Mouse (Mus musculus) cerebellum, adult 9-11 months (tissue): ENCODE data around the gene Smyd4.

ENCODE experiments used
- DNase-seq: peaks from one replicate; pipeline ENCODE4 v3.0.0; 2022

The Smyd4 gene

DNA sequence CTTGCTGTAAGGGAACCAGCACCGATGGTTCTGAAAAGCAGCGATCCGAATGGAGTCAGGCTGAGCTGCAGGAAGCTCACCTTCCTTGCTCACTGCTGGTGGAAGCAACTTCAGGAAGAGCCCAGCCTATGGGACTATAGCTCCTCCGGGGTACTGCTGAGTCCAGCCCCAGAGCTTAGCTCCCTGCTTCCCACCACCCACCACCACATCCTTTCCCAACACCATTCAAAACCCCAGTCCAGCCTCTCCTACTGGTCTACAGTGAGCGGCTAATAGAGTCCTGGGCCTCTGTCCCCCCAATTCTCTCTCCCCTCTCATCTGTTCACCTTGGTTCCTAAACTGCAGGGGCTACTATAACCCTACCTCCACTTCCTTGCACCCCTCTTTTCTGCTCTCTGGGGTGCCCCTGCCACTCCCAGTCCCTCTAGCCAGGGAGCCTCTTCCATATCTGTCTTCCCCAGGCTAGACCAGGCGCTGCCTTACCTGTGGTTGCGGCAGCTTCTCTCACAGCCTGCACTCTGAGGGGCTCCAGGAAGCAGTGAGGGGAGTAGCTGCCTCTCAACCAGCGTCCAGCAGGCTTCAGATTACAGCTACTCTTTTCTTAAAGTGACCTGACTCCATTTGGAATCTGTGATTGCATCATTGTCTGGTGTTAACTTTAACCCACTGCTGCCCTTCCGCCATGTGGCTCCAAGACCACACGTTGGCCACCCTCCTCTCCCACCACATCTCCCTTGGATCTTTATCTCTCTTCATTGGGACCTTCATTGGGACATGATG is 74.0 kb downstream of the Smyd4 start, which contains the start of gene Serpinf1:
TSS of gene Serpinf1 (minus strand) at position 689 of the 780 bp plus-strand sequence.
- DNase-seq: no peak

DNA sequence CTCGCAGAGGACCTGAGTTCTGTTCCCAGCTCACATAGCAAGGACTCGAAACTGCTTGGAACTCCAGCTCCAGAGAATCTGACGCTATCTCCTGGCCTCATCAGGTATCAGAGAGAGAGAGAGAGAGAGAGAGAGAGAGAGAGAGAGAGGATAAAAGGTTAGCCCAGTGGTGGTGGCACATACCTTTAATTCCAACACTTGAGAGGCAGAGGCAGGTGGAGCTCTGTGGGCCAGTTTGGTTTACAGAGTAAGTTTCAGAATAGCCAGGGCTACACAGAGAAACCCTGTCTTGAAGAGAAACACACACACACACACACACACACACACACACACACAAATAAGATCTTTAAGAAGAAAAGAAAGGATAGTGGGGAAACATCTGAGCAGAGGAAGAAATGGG is 74.9 kb downstream of the Smyd4 start:
- DNase-seq: no peak

- DNase-seq: no peak
These were observed 75.8 kb downstream of the Smyd4 start for GRCm38 (mm10) chr11:75424033-75424432.

DNA sequence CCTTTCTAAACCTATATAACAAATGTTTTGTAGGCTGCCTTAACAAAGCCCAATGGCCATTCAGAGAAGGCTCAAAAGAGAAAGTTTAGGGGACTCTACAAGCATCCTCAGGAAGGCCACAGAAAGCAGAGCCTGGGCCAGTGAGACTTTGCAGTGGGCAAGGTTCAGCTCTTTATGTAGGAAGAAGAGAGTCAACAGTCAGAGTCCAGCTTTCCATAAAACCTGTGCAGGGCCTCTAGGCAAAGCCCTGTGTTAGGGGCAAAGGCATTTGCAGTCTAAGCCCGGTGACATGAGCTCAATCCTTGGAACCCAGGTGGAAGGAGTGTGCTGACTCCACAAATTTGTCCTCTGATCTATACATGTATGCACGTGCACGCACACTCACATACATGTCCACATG is 76.2 kb downstream of the Smyd4 start:
- no peak for DNase-seq

DNA sequence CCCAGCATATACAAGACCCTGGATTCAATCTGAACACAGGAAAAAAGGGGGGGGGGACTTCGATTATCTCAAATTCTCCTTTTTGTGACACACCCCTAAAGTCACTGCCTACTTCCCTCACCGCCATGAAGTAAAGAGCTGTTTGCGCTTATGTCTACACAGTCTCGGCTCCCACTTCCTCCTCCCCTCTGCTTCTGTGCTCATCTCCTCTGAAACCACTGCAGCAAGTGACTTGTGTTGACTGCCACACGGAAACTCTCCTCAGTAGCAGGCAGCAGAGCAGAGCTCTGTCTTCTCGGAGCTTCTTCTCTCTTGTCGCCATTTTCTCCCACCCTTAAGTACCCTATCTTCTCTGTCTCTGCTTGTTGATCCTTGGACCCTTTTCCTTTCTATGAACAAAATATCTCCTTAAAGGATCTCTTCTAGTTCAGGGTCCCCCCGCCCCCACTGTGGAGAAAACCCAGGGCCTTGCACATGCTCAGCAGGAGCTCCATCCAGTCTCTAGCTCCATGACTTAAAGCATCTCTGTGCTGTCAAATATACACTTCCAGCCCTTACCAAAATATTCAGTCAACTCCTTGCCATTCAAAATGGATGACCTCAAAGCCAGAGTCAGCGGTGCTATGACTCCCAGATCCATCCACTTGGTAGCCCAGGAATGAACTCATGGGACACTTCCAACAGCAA is 80.9 kb downstream of the Smyd4 start:
- DNase-seq: no peak

DNA sequence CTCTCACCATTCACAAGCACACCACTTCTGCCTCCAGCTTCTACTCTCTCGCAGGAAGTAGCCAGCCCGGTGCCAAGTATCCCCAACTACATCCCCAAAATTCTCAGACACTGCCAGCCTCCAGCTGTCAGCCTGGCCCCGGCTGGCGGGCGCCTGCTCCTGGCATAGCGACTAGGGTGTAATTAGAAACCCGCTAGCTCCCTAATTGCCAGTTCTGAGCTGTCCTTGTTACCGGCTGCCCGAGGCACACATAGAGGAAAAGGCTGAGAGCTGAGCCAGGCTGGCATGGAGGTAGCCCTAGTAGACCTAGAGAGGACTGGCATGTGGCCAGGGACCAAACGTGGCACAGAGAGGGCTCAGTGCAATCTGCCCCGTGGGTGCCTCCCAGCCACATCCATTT is 83.1 kb downstream of the Smyd4 start:
- peak; percentile 77 for DNase-seq

DNA sequence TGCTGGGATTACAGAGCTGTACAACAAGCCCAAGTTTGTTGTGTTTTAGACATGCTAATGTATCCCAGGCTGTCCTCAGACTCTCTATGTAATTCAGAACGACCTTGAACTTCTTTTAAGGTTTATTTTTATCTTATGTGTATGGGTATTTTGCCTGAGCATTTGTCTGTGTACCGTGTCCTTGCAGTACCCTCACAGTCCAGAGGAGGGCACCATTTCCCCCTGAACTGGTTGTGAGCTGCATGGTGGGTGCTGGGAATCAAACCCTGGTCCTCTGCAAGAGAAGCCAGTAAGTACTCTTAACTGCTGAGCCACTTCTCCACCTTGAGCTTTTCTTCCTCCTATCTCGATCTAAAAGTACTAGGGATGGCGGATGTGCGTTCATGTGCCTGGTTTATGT is 85.9 kb downstream of the Smyd4 start:
- no peak for DNase-seq

DNA sequence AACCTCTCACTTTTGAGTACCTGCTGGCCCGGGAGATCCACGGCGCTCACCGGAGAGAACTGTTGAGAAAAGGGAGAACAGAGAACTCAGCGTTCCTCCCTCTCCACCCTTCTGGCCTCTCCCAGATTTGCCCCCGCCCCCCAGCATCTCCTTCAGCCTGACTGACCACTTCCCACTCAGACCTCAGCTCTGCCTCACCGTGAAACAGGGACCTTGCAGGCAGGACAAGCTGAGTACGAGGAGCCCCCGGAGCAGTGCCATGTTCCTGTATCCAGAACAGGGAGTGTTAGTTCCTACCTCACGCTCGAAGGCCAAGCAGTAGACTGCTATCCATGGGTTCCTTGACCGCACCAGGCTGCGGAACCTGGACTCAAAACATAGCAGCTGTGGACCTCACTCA is 90.0 kb downstream of the Smyd4 start:
- no peak for DNase-seq

GRCm38 (mm10) chr11:75438804-75439203 is 90.6 kb downstream of the Smyd4 start:
- DNase-seq: no peak

DNA sequence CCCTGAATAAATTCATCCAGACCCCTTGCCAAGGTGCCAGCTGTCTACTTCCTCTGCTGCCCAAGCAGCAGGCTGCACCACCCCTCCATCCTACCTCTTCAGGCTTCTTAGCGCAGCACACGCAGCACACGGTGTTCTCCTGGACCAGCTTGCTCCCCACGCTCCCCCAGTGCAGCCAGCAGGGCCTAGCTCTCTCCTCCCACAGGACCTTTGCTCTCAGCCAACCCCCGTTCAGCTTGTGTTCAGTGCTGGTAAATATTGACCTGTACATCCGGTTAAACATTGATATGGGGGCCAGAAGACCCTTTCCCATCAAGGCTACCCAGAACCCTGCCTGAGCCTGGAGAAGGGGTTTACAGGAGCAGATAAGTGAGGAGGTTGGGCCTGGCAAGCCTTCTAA is 91.1 kb downstream of the Smyd4 start, which contains the start of gene Serpinf2:
TSS of gene Serpinf2 (minus strand) at position 229 of the 400 bp plus-strand sequence.
- DNase-seq: no peak

- no peak for DNase-seq
These were observed 91.7 kb downstream of the Smyd4 start for GRCm38 (mm10) chr11:75439951-75440350.

GRCm38 (mm10) chr11:75441034-75441433 is 92.8 kb downstream of the Smyd4 start:
- DNase-seq: no peak

DNA sequence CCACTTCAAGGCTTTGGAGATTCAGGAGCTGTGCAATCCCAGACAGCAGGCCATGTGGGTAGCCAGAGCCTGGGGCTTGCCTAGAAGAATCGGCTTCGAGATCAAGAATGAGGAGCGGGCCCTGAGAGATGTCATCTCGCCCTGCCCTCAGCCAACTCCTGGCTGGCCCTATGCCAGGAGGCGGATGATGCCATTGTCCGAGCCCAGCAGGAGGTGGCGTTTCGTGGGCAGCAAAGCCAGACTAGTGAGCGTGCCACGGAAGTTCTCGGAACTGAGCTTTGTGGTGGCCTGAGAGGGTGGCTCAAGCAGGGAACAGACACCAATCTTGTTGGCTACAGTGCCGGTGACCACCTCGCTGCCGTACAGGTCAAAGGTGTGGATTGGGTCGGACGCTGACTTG is 93.4 kb downstream of the Smyd4 start:
- peak; percentile 41 for DNase-seq

- DNase-seq: no peak
These were observed 95.5 kb downstream of the Smyd4 start for GRCm38 (mm10) chr11:75443711-75444110.

DNA sequence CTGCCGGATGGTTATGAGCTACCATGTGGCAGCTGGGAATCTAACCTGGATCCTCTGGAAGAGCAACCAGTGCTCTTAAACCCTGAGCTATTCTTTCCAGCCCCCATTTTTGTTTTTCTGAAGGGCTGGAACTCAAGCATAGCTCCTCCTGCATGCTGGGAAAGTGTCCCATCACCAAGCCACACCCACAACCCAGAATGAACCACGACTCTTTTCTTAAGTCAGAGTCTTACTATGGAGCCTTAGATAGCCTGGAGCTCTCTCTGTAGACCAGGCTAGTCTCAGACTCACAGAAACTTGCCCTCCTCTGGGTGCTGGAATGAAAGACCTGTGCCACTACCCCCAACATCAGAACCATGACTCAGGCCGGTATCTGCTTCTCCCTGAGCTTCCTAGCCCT is 100.3 kb downstream of the Smyd4 start:
- no peak for DNase-seq

DNA sequence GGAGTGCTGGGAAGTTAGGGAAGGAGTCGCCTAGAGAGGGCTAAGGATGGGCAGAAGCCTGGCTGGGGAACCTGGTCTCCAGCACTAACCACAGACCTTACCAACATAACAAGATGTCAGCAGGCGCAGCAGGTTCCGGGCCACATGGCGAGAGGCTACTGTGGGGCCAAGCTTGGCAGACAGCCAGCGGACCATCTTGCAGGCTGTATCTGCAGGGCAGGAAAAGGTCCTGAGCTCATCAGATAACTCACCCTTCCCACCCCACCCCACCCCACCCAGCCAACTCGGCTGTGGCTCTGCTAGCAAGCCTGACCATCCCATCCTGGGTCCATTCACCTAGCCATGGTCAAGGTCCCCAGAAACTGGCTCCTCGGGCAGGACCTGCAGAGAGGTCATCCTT is 101.5 kb downstream of the Smyd4 start:
- peak; percentile 71 for DNase-seq

GRCm38 (mm10) chr11:75450304-75450908 is 102.2 kb downstream of the Smyd4 start:
- no peak for DNase-seq

DNA sequence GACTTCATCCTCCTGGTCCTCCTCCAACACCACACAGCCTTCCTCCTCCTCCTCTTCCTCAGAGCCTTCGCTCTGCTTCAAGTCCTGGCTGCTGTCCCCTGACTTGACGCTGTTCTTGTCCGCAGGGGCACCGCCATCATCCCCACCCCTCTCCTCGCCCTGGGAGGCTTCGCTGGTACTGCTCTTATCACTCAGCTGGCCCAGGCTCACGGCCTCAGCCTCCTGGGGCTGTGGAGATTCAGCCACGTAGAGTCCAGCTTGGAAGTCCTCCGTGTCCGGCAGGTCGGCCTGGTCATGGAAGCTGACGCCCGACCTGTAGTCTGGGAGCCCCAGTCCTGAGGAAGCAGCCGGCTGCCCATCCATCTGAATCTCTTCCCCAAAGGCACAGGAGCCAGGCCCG is 102.7 kb downstream of the Smyd4 start:
- DNase-seq: no peak

GRCm38 (mm10) chr11:75452081-75452480 is 103.8 kb downstream of the Smyd4 start:
- no peak for DNase-seq

DNA sequence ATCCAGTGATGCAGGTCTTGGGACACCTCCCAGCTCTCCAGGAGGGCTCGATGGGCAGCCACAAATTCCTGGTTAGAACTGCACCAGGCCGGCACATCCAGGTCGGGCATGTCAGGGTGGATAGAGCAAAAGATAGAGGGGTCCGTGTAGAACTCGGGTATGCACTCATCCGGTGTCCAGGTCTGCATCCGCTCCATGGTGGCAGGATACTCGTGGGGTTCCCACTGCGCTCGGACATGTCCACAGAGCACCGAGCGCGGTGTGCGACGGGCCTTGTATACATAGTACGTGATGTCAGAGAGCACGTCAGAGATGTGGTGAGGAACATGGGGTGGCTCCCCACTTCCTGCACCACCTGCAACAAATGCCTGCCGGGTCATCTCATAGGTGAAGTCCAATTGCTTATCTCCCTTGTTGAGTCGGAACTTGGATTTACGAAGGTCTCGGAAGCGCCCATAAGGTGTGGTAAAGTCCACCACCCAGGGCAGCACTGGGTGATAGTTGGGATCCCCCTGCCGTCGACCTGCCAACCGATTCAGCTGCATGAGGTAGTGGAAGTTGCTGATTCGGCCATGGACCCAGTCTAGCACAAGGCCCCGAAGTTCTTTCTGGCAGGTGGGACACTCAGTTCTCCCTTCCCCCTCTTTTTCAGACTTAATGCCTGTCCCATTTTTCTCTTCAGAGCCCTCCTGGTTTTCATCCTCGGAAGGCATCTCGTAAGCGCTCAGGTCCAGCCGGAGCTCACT is 104.8 kb downstream of the Smyd4 start:
- peak; percentile 35 for DNase-seq

GRCm38 (mm10) chr11:75453991-75454930 is 106.0 kb downstream of the Smyd4 start, which contains the start of gene Wdr81:
Gene Wdr81 (minus strand): TSS chr11:75454717.
- peak; percentile 84 for DNase-seq
